ENCODE assay signal across 8 mouse cellular contexts in the genomic region with DNA sequence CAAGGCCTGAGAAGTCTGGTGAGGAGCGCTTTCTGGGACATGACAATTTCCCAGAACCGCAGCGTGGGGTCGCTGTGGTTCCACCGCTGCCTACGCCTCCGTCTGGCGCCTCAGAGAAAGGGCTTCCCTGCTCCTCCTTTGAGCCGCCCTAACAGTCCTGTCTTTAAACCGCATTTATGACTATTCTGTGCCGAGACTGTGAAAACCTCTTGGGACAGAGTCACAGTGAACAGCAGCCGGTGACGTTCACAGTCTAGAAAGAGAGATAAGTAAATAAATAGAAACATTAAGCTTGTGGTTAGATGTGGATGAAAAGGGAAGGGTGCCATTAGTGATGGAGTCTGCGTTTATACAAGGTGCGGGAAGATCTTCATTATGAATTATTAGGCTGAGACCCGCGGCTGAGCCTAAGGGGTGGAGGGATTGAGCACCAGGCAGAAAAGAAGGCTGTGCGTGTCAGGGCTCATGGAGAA. TPM values are rescaled to one million over a fixed set of nuclear protein-coding genes. Genes with fewer than 3 reads are reported as not detected.
DNase-seq lines count a peak whose midpoint lies in the region; ATAC-seq and TF ChIP-seq lines count a peak whose summit lies in the region.

No protein-coding gene starts in this region.

- H3K36me3 ChIP-seq in hindbrain, postnatal 0 days (ENCODE audit: insufficient read depth, low read length), result no peaks in the 10 kb centered on the region
- H3K36me3 ChIP-seq in midbrain, embryonic 10.5 days, result no peaks in the 10 kb centered on the region

- peak; percentile 86 for ATAC-seq in hindbrain, postnatal 0 days

- H3K27me3 ChIP-seq in hindbrain, postnatal 0 days (ENCODE audit: insufficient read depth, low read length), result no peaks in the 10 kb centered on the region
- peaks cover 10% of the 10 kb centered on the region for H3K27me3 ChIP-seq in midbrain, embryonic 10.5 days (ENCODE audit: low read depth, poor library complexity, severe bottlenecking)

- intact Hi-C loops in left cerebral cortex, postnatal 36 days (cut with DNase I), result loop anchor here (2.0 to 10.0 kb wide), 4 partner anchors 57 to 569 kb away; a partner anchor contains a TSS

- peak overlapping the region; percentile 42; the same call in 1 of the 2 replicates for H3K9ac ChIP-seq in hindbrain, postnatal 0 days (replicated peaks; ENCODE audit: low read length)

- peak; percentile 97 for TF ChIP-seq CTCF in hindbrain, postnatal 0 days (IDR thresholded peaks at IDR 0.05; ENCODE audit: low read depth)

- H3K4me1 ChIP-seq in hindbrain, postnatal 0 days (ENCODE audit: insufficient read depth, low read length), result no peaks in the 10 kb centered on the region
- H3K4me1 ChIP-seq in midbrain, embryonic 10.5 days, result peaks cover 9% of the 10 kb centered on the region

- DNase-seq in layer of hippocampus, adult 11-12 months (ENCODE audit: low spot score), result peak; percentile 62
- no peak for DNase-seq in layer of hippocampus, adult 9-10 months (ENCODE audit: low spot score)
- DNase-seq in cerebellum, postnatal 10 days, result peak; percentile 84 to 89
- peak; percentile 29 to 62 for DNase-seq in frontal cortex, postnatal 25 days (ENCODE audit: low spot score in 2 of 2)
- DNase-seq in hindbrain, postnatal 0 days (ENCODE audit: low spot score), result peak; percentile 91
- DNase-seq in left cerebral cortex, postnatal 36 days (ENCODE audit: low spot score in 2 of 2), result peak; percentile 71 to 73
- peak; percentile 80 for DNase-seq in midbrain, embryonic 10.5 days (ENCODE audit: low spot score)
- peak; percentile 37 for DNase-seq in skeletal muscle tissue, adult 2 months (ENCODE audit: low read depth, low spot score)

- peak overlapping the region; percentile 31 for H3K4me3 ChIP-seq in hindbrain, postnatal 0 days (ENCODE audit: low read length)
- H3K4me3 ChIP-seq in midbrain, embryonic 10.5 days, result peak overlapping the region; percentile 39

- 3% methylated on average over 18 of the region's 18 CpGs for WGBS in hindbrain, postnatal 0 days
- 17% methylated on average over 18 of the region's 18 CpGs for WGBS in midbrain, embryonic 10.5 days

- peak overlapping the region; percentile 57 for H3K4me2 ChIP-seq in hindbrain, postnatal 0 days (ENCODE audit: low read depth, low read length)

- H3K27ac ChIP-seq in hindbrain, postnatal 0 days, result peak overlapping the region; percentile 56
- H3K27ac ChIP-seq in midbrain, embryonic 10.5 days (replicated peaks), result peak overlapping the region; percentile 72

- no peaks in the 10 kb centered on the region for H3K9me3 ChIP-seq in hindbrain, postnatal 0 days (ENCODE audit: low read length)
- no peaks in the 10 kb centered on the region for H3K9me3 ChIP-seq in midbrain, embryonic 10.5 days (replicated peaks)

RNA-seq across cellular contexts. Expression of a gene that starts 59.1 kb away (rescaled TPM):
- total RNA-seq in hindbrain, postnatal 0 days (2014; rRNA removed), result 21.7 and 23.6 TPM in 2 replicates
- polyA plus RNA-seq in hindbrain, postnatal 0 days (2015; fragmentation: Nextera tagmentation; extraction: Ambion mirVana), result 21.7 and 23.5 TPM in 2 replicates
- total RNA-seq in left cerebral cortex, postnatal 36 days (2021), result 10 to 100 TPM; 87.7 to 89.5 TPM
- 28.4 and 30.3 TPM in 2 replicates for polyA plus RNA-seq in midbrain, embryonic 10.5 days (2016; fragmentation: Nextera tagmentation; extraction: Ambion mirVana)
